Mouse (Mus musculus): ENCODE measurements around the gene Rasa2.

Rasa2 gene

DNA sequence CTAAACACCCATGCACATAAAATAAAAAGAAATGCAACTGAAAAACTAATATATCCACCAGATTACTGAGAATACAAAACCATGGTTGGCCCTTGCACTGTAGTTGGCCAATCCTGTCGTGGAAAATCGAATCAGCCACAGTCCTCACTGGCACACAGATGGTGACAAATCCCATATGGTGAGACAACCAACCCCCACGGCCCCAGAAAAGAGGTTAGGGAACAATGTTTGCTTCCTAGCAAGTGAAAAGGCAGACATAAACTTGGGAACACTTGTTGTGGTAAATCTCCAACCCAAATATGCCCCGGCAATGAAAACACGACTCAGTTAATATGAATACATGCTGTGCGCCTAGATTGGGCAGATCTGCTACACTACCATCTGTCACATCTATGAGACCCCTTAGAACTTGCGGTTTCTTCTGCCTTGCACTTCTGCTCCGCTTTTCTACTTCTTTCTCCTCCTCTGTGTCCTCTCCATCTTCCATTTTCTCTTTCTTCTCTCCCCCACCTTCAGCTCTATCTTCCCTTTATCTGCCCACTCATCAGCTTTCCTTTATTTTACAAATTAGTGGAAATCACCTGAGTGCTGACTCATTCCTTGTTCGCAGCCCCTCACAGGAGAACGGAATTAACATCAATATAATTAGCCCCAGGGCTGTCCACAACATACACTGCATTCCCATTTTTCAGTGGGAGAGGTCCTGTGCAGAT lies 101.3 kb downstream of the Rasa2 start:
- no peak for DNase-seq (ENCODE audit: low read depth, low spot score)

DNA sequence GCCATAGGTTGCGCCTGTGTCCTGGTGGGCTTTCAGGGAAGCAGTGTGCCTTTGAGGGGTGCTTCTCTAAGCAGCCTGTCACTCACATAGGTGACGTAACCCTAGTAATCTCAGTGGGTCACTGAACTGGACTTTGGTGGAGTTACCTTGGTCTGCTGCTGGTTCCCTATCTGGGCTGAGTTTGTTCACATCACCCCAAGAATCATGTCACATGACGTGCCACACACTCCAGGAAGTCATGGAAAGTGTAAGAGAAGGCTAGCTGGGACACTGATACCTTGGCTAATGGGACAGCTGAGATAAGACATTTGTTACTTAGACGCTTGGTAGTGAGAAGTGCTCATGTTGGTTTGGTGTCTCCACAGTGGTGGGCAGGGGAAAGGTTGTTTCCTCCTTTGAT lies 105.4 kb downstream of the Rasa2 start:
- DNase-seq (ENCODE audit: low read depth, low spot score), result no peak

DNA sequence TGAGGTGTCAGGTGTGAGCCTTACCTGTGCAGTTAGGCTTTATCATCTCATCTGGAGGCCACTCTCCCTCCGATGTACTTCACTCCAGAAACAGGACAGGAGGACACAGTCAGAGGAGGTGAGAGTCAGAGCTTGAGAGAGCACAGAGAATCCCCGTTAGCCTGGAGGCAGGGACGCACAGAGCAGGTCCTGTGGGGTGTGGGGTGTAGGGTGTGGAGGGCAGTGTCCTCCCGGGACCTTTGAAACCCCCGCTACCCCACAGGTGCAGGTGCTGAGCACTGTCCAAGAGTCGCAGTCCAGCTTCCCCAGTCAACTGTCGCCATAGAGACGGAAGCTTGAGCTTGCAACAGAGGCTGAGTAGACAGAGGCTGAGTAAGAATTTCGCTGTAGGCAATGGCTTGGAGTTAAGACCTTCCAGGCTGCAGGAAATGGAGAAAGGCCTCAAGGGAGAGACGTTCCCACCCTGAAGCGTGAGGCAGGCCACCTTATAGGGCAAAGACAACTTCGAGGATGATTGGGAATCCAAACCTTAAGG lies 106.4 kb downstream of the Rasa2 start, which contains the start of gene Gm28729:
TSS of gene Gm28729 (minus strand) at position 293 of the 535 bp plus-strand sequence.
- DNase-seq (ENCODE audit: low read depth, low spot score), result no peak

DNA sequence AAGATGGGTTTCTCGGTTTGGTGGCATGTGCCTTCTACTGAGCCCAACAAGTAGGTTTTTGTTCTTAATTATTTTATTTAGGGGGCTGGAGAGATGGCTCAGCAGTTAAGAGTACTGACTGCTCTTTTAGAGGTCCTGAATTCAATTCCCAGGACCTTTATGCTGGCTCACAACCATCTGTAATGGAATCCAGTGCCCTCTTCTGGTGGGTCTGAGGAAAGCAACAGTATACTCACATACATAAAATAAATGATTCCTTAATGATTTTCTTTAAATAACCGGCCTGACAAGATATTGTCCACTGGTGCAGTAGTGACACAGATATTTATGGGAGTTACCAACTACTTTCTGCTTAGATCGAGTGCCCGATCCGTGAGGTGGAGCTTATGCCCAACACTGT lies 108.3 kb downstream of the Rasa2 start:
- no peak for DNase-seq (ENCODE audit: low read depth, low spot score)

DNA sequence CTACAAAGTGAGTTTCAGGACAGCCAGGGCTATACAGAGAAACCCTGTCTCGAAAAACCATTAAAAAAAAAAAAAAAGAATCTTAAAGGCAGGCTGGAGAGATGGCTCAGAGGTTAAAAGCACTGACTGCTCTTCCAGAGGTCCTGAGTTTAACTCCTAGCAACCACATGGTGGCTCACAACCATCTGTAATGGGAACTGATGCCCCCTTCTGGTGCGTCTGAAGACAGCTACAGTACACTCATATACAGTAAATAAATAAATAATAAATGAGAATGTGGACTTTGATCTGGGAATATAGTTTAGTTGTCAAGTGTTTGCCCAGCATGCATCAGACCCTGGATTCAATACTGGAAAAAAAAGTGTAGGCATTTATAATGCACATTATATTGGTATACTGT lies 109.8 kb downstream of the Rasa2 start:
- peak; percentile 19 for DNase-seq (ENCODE audit: low read depth, low spot score)

DNA sequence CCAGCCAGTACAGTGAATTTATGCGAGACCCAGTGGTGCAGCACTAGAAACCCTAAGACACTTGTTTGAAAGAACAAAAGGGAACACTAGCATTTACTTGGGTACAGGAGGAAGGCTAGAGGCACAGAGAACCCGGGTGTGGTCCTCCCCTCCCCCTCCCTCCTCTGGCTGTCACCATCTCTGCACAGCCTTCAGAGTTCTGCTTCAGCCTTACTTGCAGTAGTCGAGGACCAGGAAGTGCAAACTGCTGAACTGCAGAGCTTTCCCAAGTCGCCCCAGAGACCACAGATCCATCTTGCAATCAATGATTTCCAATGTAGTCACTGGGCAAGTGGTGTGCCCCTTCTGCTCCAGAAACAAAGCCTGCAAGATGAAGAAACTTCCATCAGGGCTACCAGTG lies 114.0 kb downstream of the Rasa2 start:
- peak; percentile 25 for DNase-seq (ENCODE audit: low read depth, low spot score)

DNA sequence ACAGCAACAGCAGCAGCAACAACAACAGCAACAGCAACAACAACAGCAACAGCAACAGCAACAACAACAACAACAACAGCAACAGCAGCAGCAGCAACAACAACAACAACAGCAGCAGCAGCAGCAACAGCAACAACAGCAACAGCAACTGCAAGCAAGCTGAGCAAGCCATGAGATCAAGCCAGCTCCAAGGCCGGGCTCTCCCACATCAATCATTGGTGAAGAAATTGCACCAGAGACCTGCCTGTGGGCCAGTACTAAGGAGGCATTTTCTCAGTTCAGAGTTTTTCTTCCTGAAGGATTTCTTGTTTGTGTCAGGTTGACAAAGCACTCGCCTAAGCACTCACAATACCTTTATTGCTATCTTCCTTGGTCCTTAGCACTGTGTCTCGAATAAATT lies 114.6 kb downstream of the Rasa2 start:
- no peak for DNase-seq (ENCODE audit: low read depth, low spot score)

DNA sequence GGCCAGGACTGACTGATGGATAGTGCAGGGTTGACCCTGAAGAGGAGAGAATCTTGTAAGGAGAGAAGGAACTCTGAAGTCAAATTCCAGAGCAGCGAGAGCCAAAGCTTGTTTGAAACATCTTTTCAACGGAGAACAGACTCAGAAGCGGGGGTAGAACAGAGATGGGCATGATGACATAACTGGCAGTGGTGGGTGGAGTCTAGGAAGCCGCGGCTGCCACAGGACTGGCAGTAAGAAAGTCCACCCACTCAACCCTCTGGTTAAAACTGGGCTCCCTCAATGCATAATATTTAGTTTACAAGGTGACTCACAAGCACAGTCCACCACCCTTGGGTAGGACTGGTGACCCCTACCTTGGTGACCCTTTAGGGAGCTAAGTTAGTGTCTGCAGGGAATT lies 115.7 kb downstream of the Rasa2 start:
- peak; percentile 49 for DNase-seq (ENCODE audit: low read depth, low spot score)

DNA sequence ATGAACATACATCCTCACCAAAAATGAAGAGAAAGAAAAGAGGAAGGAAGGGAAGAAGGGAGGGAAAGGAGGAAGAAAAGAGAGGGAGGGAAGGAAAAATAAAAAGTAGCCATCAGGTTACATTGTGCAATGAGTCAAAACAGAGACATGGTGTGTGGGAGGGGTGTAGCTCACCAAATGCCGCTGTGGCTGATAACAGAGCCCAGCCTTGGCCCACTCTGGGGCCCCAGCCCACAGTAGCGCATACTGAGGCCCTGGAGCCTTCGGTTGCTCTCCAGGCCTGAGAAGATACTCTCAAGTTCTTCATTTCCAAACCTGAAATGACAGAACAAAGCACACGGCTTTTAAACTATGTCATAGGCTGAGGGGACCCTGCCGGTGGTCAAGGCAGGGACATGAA lies 117.1 kb downstream of the Rasa2 start:
- DNase-seq (ENCODE audit: low read depth, low spot score), result no peak

DNA sequence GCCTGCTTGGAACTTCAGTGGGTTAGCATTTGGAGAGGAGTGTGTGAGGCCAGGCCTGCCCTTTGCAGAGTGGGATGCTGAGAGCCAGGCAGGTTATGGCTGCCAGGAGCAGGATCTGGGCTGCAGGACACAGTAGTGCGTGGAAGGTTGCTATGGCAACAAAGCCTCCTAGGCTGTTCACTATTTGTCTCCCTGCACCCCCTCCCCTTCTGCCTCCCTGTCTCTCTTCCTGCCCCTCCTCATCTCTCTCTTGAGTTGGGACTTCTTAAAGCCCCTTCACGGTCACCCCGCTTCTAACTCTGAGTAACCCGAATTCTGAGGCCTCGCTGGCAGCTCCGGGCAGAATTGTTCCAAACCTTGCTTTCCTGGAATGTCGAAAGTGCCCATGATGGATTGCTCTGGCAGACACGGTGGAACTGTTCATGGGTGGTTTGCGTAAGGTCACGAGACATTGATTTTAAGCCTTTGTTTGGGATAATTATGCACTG lies 125.4 kb downstream of the Rasa2 start:
- no peak for DNase-seq (ENCODE audit: low read depth, low spot score)

DNA sequence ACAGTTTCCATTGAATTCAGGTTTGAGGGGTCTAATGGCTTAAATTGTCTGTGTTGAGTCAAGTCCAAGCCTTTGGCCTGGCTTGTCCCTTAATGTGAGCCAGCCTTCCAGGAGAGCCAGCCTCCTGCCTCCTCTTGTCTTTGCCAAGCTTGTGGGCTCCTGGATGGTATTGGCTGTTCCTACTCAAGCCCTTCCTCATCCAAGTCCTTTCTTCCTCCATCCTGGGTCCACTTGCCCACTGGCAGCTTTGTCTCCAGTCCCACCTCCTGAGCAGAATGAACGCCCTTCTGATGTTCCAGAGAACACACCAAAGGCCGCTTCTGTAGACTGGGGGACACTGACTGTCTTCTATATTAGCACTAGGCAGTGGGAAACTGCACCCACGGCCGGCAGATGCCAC lies 126.3 kb downstream of the Rasa2 start:
- DNase-seq (ENCODE audit: low read depth, low spot score), result no peak

DNA sequence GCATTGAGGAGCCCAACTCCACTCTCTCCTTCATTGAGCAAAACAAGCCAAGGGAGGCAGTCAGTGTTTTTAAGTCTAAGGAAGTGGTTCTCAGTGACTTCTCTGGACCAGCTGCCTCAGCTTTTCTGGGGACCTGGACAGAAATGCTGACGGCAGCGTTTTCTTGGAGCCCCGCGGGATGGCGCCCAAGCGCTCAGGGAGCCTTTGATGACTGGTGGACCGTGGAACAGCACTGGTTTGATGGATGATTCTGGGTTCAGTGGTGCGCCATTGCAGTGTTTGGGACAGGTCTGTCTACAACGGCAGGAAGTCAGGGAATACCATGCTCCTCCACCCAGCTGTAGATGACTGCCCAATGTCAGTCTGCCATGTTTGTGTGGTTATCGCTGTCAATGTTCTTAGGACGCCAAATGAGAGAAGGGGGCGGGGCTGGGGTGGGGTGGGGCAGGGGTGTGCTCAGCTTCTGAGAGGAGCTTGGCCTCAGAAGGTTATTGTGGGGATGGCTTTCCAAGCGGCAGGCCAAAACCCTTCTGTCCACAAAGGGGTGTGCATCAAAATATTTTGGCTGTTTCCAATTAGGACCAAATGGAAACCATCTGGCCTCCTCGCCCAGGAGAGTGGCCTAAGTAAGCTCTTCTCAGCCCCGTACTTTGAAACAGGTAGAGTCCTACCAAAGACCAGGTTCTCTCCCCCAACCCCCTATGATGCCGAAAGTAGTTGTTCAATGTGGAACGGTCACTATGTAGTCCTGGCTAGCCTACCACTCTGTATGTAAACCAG lies 127.1 kb downstream of the Rasa2 start:
- no peak for DNase-seq (ENCODE audit: low read depth, low spot score)

DNA sequence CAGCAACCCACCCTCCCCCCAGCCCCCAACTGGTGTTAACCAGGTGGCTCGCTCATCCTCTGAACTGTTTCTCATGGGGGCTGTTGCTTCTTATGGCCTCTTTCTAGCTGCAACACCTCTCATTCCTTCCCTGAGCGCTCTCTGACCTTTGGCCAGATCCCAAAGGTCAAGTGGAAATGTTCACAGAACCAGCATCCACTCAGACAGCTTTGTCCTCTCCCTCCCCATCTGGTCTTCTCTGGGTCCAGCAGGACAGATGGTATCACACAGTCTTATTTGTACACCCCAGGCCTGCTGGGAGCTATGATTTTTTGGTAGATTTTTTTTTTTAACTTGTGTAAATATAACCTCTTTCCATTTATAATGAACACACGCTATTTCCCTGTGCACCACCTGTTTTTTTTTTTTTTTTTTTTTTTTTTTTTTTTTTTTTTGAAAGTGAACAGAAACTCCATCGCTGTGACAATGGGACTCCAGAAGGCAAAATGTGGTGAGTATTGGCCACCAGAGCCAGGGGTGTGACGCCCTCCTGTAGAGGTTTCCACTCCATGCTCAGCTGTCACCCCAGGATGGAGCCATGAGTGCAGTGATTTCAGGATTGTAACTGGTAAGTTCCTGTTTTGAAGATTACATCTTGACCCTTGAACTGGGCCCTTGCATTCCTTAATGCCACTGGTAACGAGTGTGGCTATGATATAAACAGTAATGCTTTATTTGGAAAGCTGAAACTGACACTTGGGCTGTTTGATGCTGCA lies 128.4 kb downstream of the Rasa2 start:
- no peak for DNase-seq (ENCODE audit: low read depth, low spot score)

DNA sequence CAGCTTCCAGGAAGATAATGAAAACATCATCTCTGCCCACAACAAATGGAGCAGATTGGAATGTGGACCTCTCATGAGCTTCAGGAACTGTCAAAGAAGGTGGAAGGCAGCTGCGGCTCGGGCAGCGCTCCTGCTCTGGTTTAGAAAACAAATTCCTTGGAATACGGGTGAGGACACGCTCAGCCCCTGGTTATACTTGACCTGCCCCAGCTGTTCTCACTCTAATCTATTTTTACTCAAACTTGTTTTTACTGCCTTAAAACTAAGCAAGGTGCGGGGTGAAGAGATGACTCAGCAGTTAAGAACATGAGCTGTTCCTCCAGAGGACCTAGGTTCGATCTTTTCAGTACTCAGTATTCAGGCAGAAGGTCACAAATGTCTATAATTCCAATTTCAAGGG lies 130.2 kb downstream of the Rasa2 start:
- no peak for DNase-seq (ENCODE audit: low read depth, low spot score)

DNA sequence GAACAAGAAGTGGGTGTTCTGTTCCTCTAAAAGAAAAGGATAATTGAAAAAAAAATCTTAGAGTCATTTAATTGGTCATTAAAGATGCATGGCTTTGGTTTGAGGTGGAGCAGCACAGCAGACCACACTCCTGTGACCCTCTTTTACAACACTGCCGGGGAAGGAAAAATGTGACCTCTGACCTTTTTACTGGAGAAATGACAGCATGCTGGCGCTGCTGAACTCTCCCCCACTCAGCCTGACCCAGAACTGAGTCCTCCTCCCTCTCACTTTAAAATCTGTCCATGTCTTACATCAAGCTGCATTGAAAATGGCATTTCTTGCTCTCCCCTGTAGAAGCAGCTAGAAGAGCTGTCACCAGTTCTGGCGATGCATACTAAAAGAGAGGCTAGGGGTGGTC lies 138.2 kb downstream of the Rasa2 start:
- DNase-seq (ENCODE audit: low read depth, low spot score), result no peak

DNA sequence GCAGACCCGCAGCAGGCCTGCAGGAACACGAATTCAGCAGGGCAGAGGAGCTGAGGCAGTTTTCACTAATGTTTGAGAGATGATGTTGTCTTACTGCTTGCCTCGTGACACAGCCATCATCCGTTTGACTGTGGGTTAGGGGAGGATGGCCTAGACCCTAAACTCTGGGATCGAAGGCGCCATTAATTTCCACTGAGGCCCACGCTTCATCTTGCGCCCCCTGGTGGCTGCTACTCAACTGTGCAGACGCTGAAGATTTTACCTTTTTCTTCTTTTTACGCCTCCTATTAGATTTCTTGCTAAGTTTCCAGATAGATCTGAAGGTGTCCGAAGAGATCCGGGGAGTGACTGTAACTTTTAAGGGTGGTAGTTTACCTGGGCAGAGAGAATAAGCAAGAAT lies 139.6 kb downstream of the Rasa2 start:
- peak; percentile 83 for DNase-seq (ENCODE audit: low read depth, low spot score)

All from CD4-positive, CD25-positive, alpha-beta regulatory T cell, adult 2 months (primary cell).